Mouse (Mus musculus) embryo, embryonic 11.5 days (tissue): ENCODE measurements around the gene Efna3.

Source experiments
- DNase-seq: peaks from one replicate; pipeline ENCODE4 v3.0.0-alpha.2; 2012; ENCODE audit warnings: low read depth, low spot score

Efna3 gene

DNA sequence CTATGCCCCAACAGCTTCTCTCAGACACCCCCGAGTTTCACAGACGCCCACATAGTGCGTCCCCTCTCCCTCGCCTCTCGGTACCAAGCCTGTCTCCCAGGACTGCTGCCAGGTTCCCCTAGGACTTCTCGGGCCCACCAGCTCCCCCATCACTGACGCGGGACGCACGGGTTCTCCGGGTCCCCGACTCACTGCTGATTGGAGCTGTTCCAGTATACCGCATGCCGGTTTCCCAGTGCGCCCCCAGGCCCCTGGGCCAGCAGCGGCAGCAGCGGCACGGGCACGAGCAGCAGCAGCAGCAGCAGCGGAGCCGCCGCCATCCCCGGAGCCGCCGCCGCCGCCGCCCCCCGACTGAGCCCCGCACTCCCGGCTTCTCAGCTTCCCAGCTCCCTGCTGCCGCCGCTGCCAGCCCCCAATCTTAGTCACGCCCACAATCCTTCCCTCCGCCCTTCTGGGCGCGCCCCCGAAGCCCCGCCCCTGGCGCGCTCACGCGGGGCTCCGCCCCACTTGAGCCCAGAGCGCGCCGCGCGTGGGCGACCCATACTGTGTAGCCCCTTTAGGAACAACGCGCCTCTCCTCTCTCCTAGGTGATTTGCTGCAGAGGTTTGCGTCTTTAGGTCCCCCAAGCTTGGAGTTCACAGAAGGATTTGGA is at the start of gene Efna3:
Efna3 (minus strand) TSS at position 452 of the 652 bp plus-strand sequence.
- peak; percentile 78 for DNase-seq

DNA sequence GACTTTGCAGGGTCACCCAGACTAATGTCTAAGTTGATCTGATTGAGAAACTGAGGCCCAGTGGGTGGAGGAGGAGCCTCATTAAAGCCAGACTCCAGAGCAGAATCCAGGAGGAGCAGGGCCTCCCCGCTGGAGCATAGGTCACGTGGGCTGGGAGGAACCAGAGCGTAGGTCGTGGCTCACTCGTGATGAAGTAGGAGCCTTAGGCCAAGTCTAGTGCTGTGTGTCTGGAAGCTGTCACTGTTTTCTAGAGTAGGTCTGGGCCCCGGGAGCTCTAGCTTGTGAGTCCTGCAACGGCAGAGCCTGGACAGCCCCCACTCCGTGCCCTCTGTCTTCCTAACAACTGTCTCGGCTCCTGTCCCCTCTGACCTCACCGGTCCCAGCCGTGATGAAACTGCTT is 44.6 kb upstream of the Efna3 start:
- no peak for DNase-seq

DNA sequence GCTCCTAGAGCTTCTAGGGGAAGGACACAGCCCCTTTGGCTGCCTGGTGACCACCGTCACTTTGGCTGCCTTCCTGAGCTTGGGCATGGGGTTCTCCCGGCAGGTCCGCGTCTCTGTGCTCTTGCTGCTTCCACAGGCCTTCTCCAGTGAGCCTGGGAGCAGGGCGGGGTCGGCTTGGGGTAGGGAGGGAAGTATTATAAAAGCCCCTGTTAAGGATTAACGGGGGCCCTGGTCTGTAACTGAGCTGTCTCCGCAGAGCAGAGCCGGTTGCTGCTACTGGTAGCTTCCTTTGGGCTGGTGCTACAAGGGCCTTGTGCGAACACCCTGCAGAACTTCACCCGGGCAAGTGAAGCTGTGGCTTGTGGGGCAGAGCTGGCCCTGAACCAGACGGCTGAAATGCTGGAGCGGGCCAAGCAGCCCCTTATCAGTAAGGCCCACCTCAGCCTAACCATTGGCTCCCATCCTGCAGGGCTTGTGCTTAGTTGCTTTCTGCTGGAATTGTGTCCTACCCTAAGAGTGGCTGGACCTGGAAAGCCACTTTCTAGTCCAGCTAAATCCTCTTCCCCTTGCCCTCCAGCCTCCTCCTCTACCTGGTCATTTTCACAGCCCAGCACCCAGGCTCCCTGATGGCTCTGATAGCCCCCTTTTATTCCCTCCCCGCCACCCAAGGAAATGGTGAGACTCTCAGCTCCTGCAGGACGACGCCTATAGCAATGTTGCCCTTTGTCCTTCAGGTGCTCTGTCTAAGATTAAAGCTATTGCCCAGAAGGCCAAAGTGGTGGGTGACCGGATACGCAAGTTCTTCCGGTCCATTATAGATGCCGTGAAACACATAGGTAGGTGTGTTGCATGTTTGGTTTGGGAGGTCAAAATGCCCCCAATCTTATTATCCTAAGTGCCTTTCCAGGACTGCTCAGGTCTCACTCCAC is 43.0 kb upstream of the Efna3 start:
- no peak for DNase-seq

DNA sequence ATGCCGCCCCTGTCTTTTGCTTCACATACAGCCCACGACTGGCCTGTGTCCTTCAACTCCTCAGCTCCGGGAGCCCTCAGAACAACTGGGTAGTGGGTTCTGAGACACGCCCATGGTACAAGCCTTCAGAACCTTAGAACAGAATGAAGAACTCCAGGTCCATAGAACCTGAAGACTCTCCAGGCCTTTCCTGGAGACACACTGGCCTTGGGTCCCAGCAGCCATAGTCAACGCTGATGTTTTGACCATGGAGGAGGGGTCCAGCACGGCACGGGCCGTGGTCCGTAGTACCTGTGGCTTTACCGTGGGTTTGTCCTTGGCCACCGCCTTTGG is 42.4 kb upstream of the Efna3 start, which contains the start of gene Dcst1:
Dcst1 (minus strand) TSS at position 101 of the 333 bp plus-strand sequence.
- no peak for DNase-seq

DNA sequence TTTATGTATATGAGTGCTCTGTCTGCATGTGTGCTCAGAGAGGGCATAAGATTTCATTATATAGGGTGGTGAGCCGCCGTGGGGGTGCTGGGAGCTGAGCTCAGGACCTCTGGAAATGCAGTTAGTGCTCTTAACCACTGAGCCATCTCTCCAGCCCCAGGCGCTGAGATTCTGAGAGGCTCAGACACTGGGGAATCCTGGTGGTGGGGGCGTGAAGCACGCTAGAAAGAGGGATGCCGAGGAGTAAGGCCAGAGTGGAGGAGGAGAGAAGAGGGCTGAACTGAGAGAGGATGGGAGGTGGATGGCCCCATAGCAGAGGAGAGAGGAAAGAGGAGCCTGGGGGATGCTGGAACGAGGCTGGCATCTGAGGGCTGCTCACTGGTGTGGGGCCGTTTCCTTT is 41.9 kb upstream of the Efna3 start:
- DNase-seq: no peak

DNA sequence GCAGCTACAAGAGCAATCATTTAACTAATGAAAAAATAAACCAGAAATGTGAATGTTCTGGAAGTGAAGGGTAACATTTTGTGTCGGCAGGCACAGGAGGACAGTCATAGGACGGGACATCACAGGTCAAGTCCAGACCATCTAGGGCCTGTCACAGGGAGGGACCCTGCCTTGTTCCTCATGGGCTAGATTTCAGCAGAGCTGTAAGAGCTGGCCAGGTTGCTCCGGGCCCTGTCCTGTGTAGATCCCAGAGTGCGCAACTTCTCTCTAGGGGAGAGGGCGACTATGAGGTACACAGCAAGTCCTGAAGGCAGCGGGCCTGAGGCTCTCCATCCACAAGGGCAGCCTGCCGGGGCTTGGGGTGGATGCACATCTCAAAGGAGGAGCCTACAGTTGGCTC is 38.9 kb upstream of the Efna3 start, which contains the start of gene Dcst2:
Dcst2 (plus strand) TSS at position 301 of the 400 bp plus-strand sequence.
- no peak for DNase-seq

DNA sequence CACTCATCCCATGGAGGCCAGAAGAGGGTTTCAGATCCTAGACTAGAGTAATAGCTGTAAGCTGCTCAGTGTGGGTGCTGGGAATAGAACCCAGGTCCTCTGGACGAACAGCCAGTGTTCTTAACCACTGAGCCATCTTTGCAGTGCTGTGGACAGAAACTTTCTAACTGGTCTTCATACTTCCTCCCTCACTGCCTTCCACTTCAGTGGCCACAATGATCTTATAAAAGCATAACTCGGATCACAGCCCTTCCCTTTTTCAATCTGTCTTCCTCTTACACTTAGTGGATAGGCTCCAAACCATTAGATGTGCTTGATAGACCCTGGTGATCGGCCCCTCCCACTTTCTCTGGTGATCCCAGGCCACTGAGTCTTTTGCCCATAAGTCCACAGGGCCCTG is 37.5 kb upstream of the Efna3 start:
- no peak for DNase-seq

DNA sequence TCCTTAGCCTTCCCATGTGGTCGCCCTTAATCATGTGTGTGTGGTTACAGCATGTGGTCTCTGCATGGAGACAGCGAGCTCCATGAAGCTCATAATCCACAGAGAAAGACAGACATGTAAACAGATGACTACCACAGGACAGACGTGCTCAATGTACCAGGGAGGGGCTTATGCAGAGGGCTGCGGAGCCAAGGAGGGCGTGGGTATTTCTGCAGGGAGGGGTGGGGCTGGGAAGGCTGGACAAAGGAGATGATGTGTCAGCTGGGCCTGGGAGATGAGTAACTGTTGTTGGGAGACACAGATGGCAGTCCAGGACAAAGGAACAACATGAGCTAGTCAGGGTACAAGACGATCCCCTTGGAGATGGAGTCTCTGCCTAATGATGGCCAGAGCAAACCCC is 36.9 kb upstream of the Efna3 start:
- no peak for DNase-seq

DNA sequence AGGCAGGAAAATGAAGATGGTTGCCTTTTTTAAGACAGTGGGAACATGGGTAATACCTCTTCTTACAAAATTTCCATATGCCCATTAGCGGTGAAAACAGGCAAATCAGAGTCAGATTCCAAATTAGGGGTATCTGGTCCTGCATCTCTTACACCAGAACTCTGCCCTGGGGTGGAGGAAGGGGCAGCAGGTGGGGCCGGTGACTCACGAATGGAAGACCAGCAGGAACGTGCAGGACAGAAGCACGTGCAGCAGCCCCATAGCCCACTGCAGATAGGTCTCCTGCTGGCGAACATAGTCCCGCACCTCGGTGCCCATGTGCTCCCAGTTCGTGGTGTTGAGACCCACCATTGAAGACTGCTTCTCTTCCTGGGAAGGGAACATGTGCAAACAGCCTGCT is 33.3 kb upstream of the Efna3 start:
- no peak for DNase-seq

DNA sequence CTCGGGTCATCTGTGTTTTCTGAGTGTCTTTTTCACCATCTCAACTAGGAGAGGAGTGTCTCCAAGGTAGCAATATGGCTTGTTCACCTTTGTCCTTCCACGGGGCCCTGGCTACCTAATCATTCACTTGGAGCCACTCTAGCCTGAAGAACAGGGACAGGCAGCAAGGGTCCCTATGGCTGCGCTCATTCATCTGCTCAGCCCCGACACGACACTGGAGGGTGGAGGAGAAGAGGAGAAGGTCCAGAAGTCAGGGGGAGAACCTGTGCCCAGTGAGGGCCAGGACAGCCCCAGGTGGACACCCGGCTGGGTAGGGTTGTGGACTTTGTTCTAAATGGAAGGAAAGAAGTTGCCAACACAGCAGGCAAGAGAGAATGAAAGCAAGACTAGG is 32.7 kb upstream of the Efna3 start:
- DNase-seq: no peak

DNA sequence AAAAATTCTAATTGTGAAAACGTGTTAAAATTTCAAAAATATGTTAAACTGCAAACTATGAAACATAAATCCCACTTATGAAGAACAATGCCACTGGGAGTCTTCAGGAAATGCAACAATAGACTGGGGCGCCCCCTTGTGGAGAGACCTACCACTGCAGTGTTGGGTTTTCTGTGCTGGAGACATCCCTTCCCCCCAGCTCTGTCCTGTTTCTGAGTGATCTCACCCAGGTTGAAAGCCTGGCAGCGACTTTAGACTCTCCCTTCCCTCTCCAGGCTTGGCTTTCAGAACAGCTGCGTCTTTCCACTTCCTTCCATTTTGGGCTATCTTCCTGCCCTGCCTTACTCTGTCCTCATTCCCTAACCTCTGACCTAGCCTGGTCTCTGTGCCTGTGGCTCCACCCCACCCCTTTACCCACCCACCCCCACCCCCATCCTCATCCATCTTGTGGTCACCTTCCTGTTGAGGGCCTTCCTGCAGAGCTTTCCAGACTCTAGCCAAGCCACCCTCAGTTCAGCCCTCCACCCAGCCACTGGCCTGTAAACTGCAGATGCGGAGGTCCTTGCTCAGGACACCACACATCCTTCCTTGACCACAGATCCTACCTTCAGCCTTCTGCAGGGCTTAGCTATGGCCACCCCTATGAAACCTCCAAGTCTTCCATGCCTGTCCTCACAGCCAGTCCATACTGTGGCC is 32.2 kb upstream of the Efna3 start:
- peak; percentile 63 for DNase-seq

DNA sequence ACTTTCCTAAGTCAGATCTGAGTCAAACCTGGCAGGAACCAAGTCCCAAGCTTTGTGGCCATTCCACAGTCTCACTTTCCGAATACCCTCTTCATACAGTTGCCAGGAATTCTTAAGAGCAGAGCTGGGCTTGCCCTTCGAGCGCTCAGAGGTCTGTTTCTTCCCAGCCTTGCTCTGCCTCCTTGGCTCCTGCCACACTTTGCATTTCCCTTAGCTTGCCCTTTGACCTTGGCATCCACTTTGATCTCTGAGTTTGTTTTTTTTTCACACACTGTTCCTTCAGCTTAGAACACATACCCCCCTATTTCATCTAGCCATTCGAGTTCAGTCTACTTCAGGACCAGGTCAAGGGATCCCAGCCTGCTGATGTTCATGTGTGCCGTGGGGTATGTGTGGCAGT is 28.5 kb upstream of the Efna3 start:
- DNase-seq: no peak

DNA sequence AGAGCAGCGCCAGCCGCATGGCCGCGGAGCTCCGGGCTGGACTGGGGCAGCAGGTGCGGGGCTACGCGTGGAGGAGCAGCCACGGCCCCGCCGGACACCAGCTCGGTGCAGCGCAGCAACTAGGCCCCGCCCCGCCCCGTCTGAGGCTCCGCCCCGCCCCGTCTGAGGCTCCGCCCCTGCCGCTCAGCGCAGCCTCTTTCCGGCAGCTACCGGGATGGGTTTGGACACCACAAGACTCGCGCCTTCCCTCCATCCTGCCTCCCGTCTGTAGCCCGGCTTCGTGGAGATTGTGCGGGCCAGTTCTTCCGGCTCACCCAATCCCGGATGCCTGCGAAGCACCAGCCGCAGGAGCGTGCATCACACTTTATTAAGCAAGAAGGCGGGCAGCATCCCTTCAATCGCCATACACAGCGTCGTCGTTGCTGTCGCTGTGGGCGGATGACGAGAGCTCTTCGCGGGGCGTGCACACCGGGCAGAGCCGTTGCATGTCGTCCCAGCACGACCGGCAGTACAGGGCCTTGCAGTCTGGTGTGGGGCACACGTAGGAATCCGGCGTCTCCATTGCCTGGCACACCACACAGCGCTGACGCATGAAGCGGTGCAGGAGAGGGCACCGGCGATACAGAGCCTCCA is 27.2 kb upstream of the Efna3 start, which contains the start of gene Adam15:
Adam15 (minus strand) TSS at position 128 of the 633 bp plus-strand sequence.
- DNase-seq: peak; percentile 65

DNA sequence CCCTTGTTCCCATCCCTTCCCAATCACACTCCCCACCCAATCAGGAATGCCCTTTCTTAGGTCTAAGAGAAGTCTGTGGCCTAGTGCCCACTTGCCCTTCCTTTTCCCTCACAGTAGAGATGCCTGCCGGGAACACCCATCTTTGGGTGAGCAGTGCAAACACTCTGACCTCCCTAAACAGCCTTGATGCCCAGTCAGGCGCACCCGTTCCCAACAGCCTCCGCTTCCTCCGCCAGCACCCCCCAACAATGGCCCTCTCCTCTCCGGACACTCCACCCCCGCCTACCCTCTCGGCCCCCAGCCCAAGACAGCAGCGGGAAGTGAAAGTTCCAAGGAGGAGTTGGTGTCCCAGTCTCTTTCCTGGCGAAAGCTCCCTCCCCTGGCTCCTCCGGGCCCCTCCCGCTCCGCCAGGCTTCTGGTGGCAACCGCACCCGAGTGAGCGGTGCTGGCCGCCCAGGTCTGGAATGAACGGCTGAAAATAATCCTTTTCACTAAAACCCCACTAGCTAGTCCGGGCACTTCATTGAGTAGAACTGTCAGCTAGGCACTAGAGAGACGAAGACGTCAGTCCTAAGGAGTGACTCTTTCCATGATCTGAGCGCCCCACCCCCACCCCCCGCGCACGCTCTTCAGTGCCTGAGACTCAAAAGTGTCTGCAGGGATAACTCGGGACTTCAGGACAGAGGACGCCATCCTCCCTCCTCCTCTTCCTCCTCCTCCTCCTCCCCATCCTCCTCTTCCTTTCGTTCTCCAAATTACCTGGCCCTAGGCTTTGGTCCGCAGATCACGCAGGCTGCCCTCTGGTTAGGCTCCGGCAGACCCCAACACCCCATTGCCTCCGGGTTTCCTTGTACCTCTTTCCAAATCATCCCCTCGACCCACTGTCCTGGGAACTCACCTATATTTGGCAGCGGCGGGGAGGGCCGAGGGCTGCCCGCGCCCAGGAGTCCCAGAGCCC is 26.4 kb upstream of the Efna3 start:
- no peak for DNase-seq

DNA sequence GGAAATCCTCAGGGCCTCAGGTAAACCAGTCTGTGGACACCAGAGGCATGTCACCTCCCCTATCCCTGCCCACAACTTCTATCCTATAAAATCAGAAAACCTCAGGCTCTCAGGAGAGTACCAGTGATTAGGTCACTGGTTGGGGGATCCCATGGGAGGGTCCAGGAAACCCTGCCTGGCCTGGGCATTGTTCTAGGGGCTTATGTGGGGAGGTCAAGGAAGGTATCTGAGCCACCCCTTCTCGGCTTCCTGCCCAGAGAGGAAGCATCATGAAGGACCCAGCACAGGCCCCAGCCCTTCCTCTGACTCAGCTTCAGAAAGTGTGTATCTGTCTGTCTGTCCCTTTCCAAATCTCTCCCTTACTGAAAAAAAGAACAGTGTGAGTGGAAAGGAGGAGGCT is 25.2 kb upstream of the Efna3 start:
- no peak for DNase-seq

DNA sequence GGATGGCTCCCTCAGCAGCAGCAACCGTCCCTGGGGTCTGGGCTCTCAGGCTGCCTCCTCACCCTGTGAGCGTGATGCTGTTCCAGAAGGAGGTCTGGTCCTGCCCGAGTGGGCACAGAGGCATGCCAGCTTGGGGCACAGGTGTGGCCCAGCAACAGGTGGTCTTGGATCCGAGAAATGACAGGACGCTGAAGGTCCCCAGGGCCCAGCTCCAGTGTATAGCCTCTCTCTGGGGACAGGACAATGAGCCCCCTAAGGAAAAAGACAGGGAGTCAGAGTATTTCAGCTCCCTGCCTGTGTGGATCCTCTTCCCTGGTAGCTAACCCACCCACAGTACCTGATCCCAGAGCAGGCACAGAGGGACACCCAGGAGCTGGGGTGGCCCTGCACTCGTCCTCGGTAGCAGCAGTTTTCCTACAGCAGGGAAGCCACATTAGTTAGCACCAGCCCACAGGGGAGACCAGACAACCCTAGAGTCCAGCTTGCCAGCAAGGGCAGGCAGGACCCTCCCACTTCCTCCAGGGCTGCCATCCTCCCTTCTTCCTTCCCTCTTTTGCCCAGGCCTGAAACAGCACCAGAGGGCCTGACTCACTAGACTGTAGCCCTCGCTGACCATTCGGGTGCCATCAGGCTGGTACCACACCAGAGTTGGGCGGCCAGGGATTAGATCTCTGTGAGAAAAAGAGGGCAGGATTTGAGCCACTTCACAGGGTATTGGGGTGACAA is 24.2 kb upstream of the Efna3 start:
- no peak for DNase-seq

DNA sequence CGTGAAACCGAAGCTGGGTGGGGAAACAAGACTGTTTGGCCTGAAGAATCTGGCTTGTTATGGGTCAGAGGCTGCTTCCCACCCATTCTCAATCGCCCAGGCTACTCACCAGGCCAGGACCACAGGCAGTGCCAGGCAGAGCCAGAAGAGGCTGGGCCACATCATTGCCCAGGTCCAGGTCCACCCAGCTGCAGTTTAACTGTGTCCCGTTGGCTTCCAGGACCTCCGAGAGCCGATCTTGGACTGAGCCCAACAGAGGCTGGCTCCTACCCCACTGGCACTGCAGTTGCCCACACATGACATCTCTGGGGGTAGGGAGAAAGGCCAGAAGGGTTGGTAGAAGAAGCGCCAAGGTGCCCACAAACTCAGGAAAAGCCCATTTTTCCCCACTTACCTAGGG is 20.5 kb upstream of the Efna3 start:
- DNase-seq: no peak

DNA sequence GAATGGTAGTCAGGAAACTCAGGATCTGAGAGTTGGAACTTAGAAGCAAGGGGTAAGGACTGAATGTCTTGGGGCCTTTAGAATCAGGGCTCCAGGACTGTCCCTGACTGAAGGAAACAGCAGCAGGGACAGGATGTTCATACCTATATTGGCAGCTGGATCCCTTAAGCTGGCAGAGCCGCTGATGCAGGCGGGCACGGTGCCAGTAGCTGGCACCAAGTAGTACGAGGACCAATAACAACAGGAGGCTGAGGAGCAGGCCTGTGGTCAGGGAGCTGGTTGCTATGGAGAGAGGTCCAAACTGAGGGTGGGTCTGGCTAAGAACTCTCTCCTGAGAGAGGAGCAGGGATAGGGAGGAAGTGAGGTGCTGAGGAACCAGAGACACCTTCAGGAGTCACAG is 19.0 kb upstream of the Efna3 start:
- DNase-seq: no peak

DNA sequence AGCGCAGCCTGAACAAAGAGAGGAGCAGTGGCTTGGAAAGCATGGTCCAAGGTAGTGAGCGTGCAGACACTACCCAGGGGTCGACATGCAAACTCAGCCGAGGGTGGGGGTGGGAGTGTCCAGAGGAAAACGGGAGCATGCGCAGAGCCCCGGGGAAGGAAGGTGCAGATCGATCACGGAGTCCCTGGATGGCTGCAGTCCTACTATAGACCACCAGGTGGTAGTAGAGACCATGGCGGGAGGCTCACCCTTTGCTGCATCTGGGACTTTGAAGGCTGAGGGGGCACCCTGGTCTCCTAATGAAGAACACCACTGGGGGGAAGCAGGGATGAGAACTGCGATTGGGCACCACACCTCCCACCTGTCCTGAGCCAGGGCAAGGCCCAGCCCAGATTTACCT is 17.7 kb upstream of the Efna3 start:
- peak; percentile 78 for DNase-seq

DNA sequence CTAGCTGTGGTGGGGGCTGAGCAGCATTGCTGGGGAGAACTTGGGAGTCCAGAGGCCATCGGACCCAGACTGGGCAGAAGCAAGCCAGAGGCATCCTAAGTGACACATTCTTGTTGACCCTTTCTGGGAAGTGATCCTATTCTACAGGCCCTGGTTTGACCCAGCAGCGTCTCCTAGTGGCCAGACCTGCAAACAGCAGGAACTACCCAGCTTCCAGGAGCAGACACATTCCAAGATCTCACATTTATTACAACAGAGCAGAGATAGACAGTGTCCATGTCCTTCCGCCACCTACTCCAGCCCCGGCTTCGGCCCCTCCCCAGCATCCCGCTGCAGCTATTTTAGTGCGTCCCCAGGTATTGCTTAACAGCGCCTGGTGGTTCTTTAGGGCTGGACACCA is 16.7 kb upstream of the Efna3 start:
- peak; percentile 67 for DNase-seq
